Mouse (Mus musculus) liver, embryonic 14.5 days (tissue): Measurements from ENCODE around the gene C530008M17Rik.

Experiments
- CTCF ChIP-seq: IDR thresholded peaks from 2 replicates; pipeline ENCODE4 v1.5.1; 2016; ENCODE audit warnings: antibody characterized with exemption, low read depth, control low read depth
- EP300 ChIP-seq: IDR thresholded peaks from 2 replicates; pipeline ENCODE4 v1.6.1; 2016; ENCODE audit warnings: antibody characterized with exemption, low read depth

GRCm38 (mm10) chr5:76666026-76666756, 9.9 kb downstream of the C530008M17Rik start:
- TF ChIP-seq CTCF, result no peak
- TF ChIP-seq EP300, result no peak
